Mouse (Mus musculus) heart, postnatal 0 days (tissue): Measurements from ENCODE around the gene Kif26b.

Experiments used
- CTCF ChIP-seq: IDR thresholded peaks from 2 replicates; pipeline ENCODE4 v1.5.1; 2016; ENCODE audit warnings: antibody characterized with exemption, control low read depth, low read depth
- EP300 ChIP-seq: IDR thresholded peaks from 2 replicates; pipeline ENCODE4 v1.6.1; 2016; ENCODE audit warnings: antibody characterized with exemption, low read depth

DNA sequence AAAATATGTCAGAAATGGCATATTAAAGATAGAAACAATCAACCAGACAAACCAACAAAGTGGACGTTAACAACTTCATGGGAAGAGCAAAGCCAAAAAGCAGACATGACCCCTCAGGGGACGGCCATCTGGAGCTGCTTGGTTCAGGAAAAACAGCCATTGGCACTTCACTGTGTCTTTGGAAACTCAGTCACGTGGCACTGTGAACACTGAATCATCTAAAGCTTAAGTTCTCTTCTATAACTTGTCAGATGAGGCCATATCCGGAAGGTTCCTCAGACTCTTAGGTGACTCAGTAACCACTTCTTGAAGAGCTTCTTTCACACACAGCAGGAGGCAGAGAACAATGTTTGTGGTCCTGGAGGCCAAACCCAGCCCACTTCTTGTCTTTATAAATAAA is 126.6 kb downstream of the Kif26b start:
- TF ChIP-seq CTCF (no peak), EP300 (no peak)
